Mouse (Mus musculus): ENCODE results near the gene Stpg2.

DNA sequence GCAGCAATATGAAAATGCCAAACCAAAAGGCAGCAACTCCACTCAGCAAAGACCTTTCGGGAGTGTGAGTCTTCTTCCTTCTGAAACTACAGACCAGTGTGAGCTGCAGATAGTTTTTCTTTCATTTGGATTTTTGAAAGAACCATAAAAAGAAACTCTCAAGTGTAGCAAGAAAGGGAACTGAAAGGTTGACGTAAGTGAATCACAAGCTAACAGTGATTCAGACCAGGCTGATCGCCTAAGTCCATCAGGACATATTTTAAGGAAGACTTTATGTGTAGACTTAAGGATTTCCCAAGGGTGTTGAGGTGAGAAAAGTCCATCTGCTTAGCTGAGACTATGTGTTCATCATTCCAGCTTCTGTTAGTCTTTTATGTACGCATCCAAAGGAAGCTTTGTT lies 533.9 kb downstream of the Stpg2 start:
- TF ChIP-seq POLR2A (IDR thresholded peaks at IDR 0.05; ENCODE audit: borderline replicate concordance, control insufficient read depth, low read depth, low read length) (no peak), CTCF (IDR thresholded peaks at IDR 0.05; ENCODE audit: control insufficient read depth, insufficient read depth, low read length) (no peak)

Measured in bone marrow, adult 2 months (tissue).